Mouse (Mus musculus) E14TG2a.4 (cell line): ENCODE data around the gene Ninj1.

Experiments used
- CTCF ChIP-seq: conservative IDR thresholded peaks from 2 replicates; pipeline ENCODE4 v1.5.1; 2014; ENCODE audit warnings: low read length
- NANOG ChIP-seq: IDR thresholded peaks from 2 replicates; pipeline ENCODE4 v1.6.1; 2014; ENCODE audit warnings: borderline replicate concordance, low read length, mixed read lengths

GRCm38 (mm10) chr13:49154028-49154427 lies 33.3 kb upstream of the Ninj1 start:
- TF ChIP-seq CTCF (no peak), NANOG (no peak)
